Mouse (Mus musculus): ENCODE measurements around the gene Ccr8.

The Ccr8 gene

DNA sequence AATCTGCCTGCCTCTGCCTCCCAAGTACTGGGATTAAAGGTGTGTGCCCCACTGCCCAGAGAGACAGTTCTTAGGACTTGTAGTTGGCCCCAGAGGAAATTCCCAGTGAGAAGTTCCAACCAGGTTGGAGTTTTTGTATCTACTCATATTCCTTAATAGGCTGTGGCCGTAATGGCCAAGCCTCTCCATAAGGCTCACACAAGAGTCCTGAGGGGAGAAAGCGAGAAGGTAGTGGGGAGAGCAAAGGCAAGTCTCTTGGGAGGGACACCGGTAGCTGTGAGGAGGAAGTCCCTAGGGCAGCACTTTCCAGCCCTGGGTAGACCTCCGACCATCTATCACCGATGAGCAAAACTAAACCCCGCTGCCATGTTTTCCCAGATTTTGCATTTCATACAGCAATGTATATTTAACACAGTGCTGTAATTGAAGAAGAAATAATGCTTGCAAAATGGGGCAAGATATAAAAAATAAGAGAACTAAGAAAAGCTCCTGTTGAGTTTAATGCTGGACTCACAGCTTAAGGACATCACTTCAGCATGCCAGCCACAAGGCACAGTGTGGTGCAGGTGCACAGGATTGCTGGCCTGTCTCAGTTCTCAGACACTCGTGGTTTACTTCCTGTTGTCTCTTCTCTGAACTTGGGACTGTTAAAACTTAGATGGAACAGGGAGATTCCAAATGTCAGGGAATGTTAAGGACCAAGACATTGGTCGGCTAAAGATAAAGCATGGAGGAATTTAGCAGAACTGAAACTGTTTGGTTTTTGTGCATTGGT is 41.3 kb downstream of the Ccr8 start:
- no peak for DNase-seq (ENCODE audit: low spot score)

DNA sequence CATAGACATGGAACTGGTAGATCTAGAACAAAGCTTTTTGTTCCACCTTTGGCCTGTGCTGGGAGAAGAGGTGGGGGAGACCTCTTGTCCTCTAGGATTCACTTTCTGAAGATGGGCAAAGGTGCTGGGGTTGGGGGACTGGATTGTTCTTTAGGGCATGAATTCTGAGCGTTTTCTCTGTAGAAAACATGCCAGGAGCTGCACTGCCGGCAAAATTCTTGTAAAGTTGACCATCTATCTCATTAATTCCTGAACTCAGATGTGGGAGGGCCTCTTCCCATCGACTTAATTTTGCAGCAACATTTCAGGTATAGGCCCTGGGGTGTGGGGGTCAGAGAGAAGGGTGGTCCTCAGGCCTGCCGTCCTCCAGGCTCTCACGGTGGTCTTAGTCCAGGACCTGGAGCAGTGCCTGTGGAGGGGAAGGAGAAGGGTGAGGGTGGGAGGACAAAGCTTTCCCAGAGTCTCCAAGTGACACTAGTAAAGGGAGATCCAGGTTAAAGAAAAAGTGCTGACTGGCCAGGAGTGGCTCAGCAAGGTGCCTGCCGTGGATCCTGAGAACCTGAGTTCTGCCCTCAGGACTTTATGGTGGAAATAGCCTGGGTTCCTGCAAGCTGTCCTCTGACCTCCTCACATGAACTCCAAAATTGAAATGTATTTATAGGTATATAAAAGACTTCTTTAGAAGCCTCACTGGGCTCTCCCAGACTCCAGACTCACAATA is 42.0 kb downstream of the Ccr8 start:
- no peak for DNase-seq (ENCODE audit: low spot score)

DNA sequence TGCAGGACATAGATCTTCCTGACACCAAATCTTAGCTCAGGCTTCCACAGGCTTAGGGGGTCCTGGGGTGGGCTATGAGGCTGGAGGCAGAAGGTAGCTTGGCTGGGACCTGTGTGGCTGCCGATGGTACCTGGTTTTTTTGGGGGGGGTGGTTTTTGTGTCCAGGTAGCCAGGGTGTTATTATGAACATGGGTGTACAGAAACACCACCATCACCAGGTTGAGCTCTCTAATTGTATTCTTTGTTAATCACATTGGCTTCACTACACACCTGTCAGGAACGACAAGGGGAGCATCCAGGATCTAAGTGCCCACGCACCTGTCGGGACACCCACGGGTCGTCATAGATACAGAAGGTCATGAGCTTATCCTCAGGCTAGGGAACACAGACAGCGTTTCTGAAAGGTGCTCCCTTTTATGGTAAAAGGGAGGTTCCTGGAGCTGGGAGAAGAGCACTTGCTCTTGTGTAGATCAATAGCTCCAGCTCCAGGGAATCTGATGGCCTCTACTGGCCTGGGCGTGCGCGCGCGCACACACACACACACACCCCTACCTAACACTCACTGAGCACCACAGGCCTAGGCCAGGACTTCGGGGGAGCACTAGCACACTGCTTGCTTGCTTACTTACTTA is 42.7 kb downstream of the Ccr8 start:
- DNase-seq (ENCODE audit: low spot score): no peak

DNA sequence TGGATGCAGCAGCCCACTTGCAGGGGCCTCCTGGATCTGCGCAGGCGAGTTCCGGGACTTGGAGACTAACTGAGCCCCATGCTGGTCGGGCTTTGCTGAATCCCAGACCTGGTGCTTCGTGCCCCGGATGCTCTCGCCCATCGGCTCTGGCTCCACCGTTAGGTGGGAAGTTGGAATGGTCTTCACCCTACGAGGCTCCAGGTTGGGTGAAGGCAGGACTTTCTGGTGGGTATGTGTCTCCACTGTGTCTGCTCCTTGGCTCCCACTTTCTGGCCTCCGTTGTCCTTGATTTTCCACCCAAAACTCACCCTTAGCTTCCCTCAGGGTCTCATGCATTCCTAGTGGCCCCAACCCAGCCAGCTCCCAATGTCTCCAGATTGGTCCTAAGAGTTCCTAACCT is 43.5 kb downstream of the Ccr8 start:
- DNase-seq (ENCODE audit: low spot score): no peak

DNA sequence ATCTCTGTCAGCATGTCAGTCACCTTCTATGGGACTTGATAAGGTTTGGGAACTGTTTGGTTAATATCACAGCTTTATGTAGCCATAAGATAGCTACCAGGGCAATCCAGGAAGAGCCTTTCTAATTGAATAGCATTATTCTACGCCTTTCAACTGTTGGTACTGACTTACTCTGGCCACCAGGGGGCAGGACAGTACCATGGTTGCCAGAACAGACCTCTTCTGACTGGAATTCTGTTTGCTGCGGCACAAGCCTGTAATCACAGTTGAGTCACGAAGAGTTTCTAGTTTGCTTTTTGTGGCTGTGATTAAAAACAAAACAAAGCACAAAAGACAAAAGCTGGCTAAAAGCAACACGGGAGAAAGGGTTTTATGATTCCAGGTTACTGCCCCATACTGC is 48.7 kb downstream of the Ccr8 start:
- peak; percentile 84 for DNase-seq (ENCODE audit: low spot score)

DNA sequence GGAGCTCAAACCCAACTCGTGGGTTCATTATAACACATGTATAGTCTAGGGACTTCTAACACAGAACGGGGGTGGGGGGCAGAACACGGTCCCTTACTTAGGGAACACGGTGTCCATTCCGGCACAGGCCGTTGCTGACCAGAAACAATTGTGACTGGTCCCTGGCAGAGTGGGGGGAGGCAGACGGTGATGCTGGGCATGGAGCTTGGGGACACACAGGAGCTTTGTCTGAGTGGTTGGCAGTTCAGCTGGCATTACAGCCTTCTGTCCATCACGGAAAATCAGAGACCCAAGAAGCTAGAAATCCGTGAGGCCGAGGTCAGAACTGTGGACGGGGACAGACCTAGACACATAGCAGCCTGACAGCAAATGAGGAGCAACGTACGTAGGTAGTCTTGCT is 52.6 kb downstream of the Ccr8 start:
- DNase-seq (ENCODE audit: low spot score): no peak
